Mouse (Mus musculus) adrenal gland (tissue): Measurements from ENCODE around the gene Gm11084.

Experiments used
- intact Hi-C: fragments of 180-260 bp; cut with DNase I; formaldehyde crosslinking; loops from one replicate; pipeline ENCODE4 v1.15.1; 2025
- microRNA-seq, 2 experiments: library from miRNA; unstranded; fragments of <30 nt; microRNA quantifications; one replicate each; pipeline ENCODE4; 2019

Gene Gm11084

DNA sequence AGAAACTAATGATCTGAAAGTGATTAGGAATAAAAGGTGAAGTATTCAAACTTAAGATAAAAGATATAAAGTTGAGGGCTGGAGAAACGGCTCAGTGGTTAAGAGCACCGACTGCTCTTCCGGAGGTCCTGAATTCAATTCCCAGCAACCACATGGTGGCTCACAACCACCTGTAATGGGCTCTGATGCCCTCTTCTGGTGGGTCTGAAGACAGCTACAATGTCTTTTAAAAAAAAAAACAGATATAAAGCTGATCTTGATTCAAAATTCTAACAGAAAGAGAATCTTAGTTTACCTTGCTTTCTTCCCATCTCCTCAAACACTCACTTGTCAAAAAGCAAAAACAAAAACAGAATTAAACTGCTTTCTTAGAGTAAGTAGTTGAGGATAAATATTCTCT is 30.1 kb downstream of the Gm11084 start:
- intact Hi-C loops = no loop called here

DNA sequence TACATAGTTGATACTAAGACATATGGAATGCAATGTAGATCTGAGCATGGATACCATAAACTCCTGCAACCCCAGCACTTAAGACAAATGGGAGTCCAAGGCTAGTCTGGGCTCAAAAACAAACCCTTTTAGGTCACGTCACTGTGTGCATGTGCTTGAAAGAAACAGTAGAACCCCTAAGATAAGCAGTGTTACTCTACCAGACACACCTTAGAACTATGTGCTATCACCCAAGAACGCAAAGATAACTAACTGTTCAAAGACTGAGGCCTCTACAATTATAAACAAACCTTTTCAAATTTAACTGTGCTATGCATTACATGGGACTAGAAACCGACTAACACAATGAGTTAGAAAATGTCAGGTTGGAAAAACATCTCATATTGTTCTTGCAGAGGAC is 33.5 kb downstream of the Gm11084 start:
- intact Hi-C loops = no loop called here

DNA sequence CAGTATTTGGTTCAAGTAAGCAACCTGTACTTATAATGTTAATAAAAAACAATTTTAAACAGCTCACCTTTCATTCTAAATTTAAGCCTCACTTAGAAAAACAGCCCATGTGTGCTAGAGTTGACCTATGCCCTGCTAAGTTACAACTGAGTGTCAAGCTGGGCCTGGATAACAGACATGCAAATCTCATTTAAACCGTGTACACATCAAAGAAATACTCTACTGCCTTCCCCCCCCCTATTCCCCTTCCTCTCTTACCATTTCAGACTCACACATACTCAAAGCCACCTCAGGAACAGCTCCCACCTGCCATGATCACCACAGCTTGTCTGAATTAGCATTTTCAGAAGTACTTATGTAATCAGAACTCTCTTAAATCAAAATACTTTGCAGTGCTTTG is 50.6 kb downstream of the Gm11084 start:
- intact Hi-C loops = no loop called here

DNA sequence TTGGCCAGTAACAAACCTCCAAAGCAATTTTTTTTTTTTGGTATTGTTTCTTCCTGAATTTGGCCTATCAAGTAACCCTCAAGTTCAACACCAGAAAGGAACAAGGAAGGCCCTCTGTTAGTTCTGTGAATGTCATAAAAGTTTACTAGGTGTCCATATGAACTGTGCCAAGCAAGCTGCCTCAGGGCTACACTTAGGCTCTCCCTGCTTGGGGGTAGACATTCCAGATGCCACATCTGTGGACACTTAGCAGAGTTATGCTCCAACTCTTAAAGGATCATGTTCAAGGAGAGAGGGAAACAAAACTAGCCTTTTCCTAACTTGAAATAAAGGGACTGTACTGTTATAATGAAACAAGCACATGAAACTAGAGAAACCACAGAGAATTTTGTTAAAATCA is 54.3 kb downstream of the Gm11084 start:
- intact Hi-C loops = no loop called here

DNA sequence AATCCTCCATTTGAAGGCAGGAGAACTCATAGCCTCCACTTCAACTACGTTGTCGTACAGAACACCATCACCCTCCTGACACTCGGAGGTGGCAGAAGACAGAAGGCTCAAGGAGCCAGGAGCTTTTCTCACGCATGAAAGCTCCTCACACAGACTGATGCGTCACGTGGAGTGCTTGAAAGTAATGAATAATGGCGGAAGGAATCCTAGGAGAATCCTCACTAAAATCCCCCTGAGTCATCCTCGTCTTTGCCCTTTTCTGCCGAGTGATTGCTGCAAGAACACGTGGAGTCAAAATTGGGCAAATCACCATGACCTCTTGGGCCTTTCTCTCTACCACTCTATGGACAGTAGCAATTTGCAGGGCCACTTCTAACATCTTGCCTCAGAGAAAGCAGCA is 61.5 kb downstream of the Gm11084 start:
- intact Hi-C loops = no loop called here

Small RNA genes lying within 50 kb of the gene (microRNA-seq; reads per million reads assigned to microRNA genes)
- gene Gm25960 = 0 reads per million in 2 experiments
